Mouse (Mus musculus) liver, embryonic 16.5 days (tissue): ENCODE measurements around the gene Gpc3. TPM values are rescaled to one million over a fixed set of nuclear protein-coding genes. Genes with fewer than 3 reads are reported as not detected.

ENCODE experiments used
- ATAC-seq: fragments of 200-750 bp; cut with Nextera tagmentation; 2 replicates; pipeline ENCODE4 v1.8.0; 2017; ENCODE audit warnings: low read depth, mild to moderate bottlenecking, moderate number of reproducible peaks, moderate library complexity
- H3K27ac ChIP-seq: fragments of 300-500 bp; sonication (generic); 2 replicates; pipeline ENCODE4 v1.5.1; 2014; ENCODE audit warnings: mild to moderate bottlenecking, low read length
- H3K27me3 ChIP-seq: fragments of 300-500 bp; sonication (generic); 2 replicates; pipeline ENCODE4 v1.6.1; 2014; ENCODE audit warnings: low read depth, low read length, mixed read lengths; ENCODE audit not compliant: control insufficient read depth, insufficient read depth
- H3K36me3 ChIP-seq: fragments of 300-500 bp; sonication (generic); 2 replicates; pipeline ENCODE4 v1.6.1; 2014; ENCODE audit warnings: mild to moderate bottlenecking; ENCODE audit not compliant: control insufficient read depth, insufficient read depth
- H3K4me1 ChIP-seq: fragments of 300-500 bp; sonication (generic); 2 replicates; pipeline ENCODE4 v1.6.1; 2014; ENCODE audit warnings: low read depth, low read length, mixed read lengths; ENCODE audit not compliant: control insufficient read depth
- H3K4me2 ChIP-seq: fragments of 300-500 bp; sonication (generic); 2 replicates; pipeline ENCODE4 v1.6.1; 2014; ENCODE audit warnings: low read depth, low read length, mixed read lengths
- H3K4me3 ChIP-seq: fragments of 300-500 bp; sonication (generic); 2 replicates; pipeline ENCODE4 v1.5.1; 2014; ENCODE audit warnings: low read depth, mild to moderate bottlenecking, low read length
- H3K9ac ChIP-seq: fragments of 300-500 bp; sonication (generic); 2 replicates; pipeline ENCODE4 v1.6.1; 2014; ENCODE audit warnings: low read depth, low read length
- H3K9me3 ChIP-seq: fragments of 300-500 bp; sonication (generic); replicated peaks from 2 replicates; pipeline ENCODE4 v1.6.1; 2016; ENCODE audit warnings: low read length; ENCODE audit not compliant: control insufficient read depth
- whole genome bisulfite sequencing: fragments of 180-500 bp; shearing (Covaris S2); extraction: QIAGEN DNeasy Blood & Tissue Kit; methylation state at CpG from one replicate; pipeline ENCODE4 v1.1.7; 2014; ENCODE audit not compliant: insufficient replicate concordance; 5-methylcytosine and 5-hydroxymethylcytosine counted together
- polyA plus RNA-seq: library from polyadenylated mRNA; unstranded; fragments of >200 nt; fragmentation: Nextera tagmentation; extraction: Ambion mirVana; gene quantifications from 2 replicates; pipeline ENCODE4 v1.2.1, GENCODE M21; 2015

Gene Gpc3
- polyA plus RNA-seq, 1 experiment from 2014 or later, result 343 TPM

GRCm38 (mm10) chrX:52412936-52413335, 200.8 kb downstream of the Gpc3 start:
- no peaks in the 10 kb centered on the region for H3K36me3 ChIP-seq
- H3K4me1 ChIP-seq, result no peaks in the 10 kb centered on the region
- H3K9me3 ChIP-seq, result no peaks in the 10 kb centered on the region
- H3K27me3 ChIP-seq, result no peaks in the 10 kb centered on the region
- H3K9ac ChIP-seq, result no peak overlapping the region
- WGBS, result 69% methylated on average over 3 of the region's 3 CpGs
- ATAC-seq, result no peak
- no peak overlapping the region for H3K27ac ChIP-seq
- H3K4me3 ChIP-seq, result no peak overlapping the region
- no peak overlapping the region for H3K4me2 ChIP-seq

GRCm38 (mm10) chrX:52401188-52401587, 212.6 kb downstream of the Gpc3 start:
- peak; percentile 13; the same call in 1 of the 2 replicates for ATAC-seq
- Histone ChIP-seq H3K36me3 (no peaks in the 10 kb centered on the region), H3K9ac (no peak overlapping the region), H3K27ac (no peak overlapping the region), H3K4me3 (no peak overlapping the region), H3K4me2 (no peak overlapping the region), H3K27me3 (no peaks in the 10 kb centered on the region), H3K4me1 (no peaks in the 10 kb centered on the region), H3K9me3 (no peaks in the 10 kb centered on the region)
- WGBS, result 74% methylated on average over 2 of the region's 2 CpGs

GRCm38 (mm10) chrX:52375129-52375528, 238.6 kb downstream of the Gpc3 start:
- 38% methylated on average over 3 of the region's 3 CpGs for WGBS
- ATAC-seq, result no peak

GRCm38 (mm10) chrX:52374209-52374608, 239.5 kb downstream of the Gpc3 start:
- Histone ChIP-seq H3K36me3 (no peaks in the 10 kb centered on the region), H3K4me3 (no peak overlapping the region), H3K4me1 (no peaks in the 10 kb centered on the region), H3K4me2 (no peak overlapping the region), H3K27ac (no peak overlapping the region), H3K27me3 (no peaks in the 10 kb centered on the region), H3K9me3 (no peaks in the 10 kb centered on the region), H3K9ac (no peak overlapping the region)
- no peak for ATAC-seq
- 74% methylated on average over 14 of the region's 14 CpGs for WGBS

More at GRCm38 (mm10) chrX:52375129-52375528, 238.6 kb downstream of the Gpc3 start:
- no peak overlapping the region for H3K4me2 ChIP-seq
- H3K36me3 ChIP-seq, result no peaks in the 10 kb centered on the region
- H3K9ac ChIP-seq, result no peak overlapping the region
- no peaks in the 10 kb centered on the region for H3K9me3 ChIP-seq
- H3K4me1 ChIP-seq, result no peaks in the 10 kb centered on the region
- H3K27ac ChIP-seq, result no peak overlapping the region
- H3K27me3 ChIP-seq, result no peaks in the 10 kb centered on the region
- H3K4me3 ChIP-seq, result no peak overlapping the region

GRCm38 (mm10) chrX:52372436-52372835, 241.3 kb downstream of the Gpc3 start:
- Histone ChIP-seq H3K9me3 (no peaks in the 10 kb centered on the region), H3K9ac (no peak overlapping the region), H3K4me3 (no peak overlapping the region), H3K4me1 (no peaks in the 10 kb centered on the region), H3K4me2 (no peak overlapping the region), H3K27ac (no peak overlapping the region), H3K27me3 (no peaks in the 10 kb centered on the region), H3K36me3 (no peaks in the 10 kb centered on the region)
- no peak for ATAC-seq
- WGBS, result 58% methylated on average over 5 of the region's 5 CpGs

GRCm38 (mm10) chrX:52369938-52370758, 243.6 kb downstream of the Gpc3 start:
- Histone ChIP-seq H3K4me3 (no peak overlapping the region), H3K9ac (no peak overlapping the region), H3K9me3 (no peaks in the 10 kb centered on the region), H3K4me1 (no peaks in the 10 kb centered on the region), H3K4me2 (no peak overlapping the region), H3K36me3 (no peaks in the 10 kb centered on the region), H3K27me3 (no peaks in the 10 kb centered on the region), H3K27ac (no peak overlapping the region)
- WGBS, result 45% methylated on average over 8 of the region's 8 CpGs
- no peak for ATAC-seq

GRCm38 (mm10) chrX:52369304-52369937, 244.3 kb downstream of the Gpc3 start:
- no peaks in the 10 kb centered on the region for H3K36me3 ChIP-seq
- no peak overlapping the region for H3K27ac ChIP-seq
- H3K9ac ChIP-seq, result no peak overlapping the region
- no peaks in the 10 kb centered on the region for H3K27me3 ChIP-seq
- H3K4me3 ChIP-seq, result no peak overlapping the region
- ATAC-seq, result no peak
- no peaks in the 10 kb centered on the region for H3K9me3 ChIP-seq
- 59% methylated on average over 6 of the region's 6 CpGs for WGBS
- no peak overlapping the region for H3K4me2 ChIP-seq
- H3K4me1 ChIP-seq, result no peaks in the 10 kb centered on the region

GRCm38 (mm10) chrX:52366826-52367225, 246.9 kb downstream of the Gpc3 start:
- Histone ChIP-seq H3K27ac (no peak overlapping the region), H3K36me3 (no peaks in the 10 kb centered on the region), H3K27me3 (no peaks in the 10 kb centered on the region), H3K4me3 (no peak overlapping the region), H3K9me3 (no peaks in the 10 kb centered on the region), H3K9ac (no peak overlapping the region), H3K4me2 (no peak overlapping the region), H3K4me1 (no peaks in the 10 kb centered on the region)
- no peak for ATAC-seq
- WGBS, result 55% methylated on average over 5 of the region's 5 CpGs

GRCm38 (mm10) chrX:52365790-52366189, 248.0 kb downstream of the Gpc3 start:
- Histone ChIP-seq H3K27ac (no peak overlapping the region), H3K4me1 (no peaks in the 10 kb centered on the region), H3K36me3 (no peaks in the 10 kb centered on the region), H3K9ac (no peak overlapping the region), H3K9me3 (no peaks in the 10 kb centered on the region), H3K4me2 (no peak overlapping the region), H3K4me3 (no peak overlapping the region), H3K27me3 (no peaks in the 10 kb centered on the region)
- no peak for ATAC-seq
- 70% methylated on average over 10 of the region's 10 CpGs for WGBS
